Mouse (Mus musculus): ENCODE data around the gene Ugcg. TPM values are rescaled to one million over a fixed set of nuclear protein-coding genes. Genes with fewer than 3 reads are reported as not detected.

Gene Ugcg
- polyA plus RNA-seq (2015; fragmentation: Nextera tagmentation; extraction: Ambion mirVana): 11.9 and 13.4 TPM in 2 replicates

DNA sequence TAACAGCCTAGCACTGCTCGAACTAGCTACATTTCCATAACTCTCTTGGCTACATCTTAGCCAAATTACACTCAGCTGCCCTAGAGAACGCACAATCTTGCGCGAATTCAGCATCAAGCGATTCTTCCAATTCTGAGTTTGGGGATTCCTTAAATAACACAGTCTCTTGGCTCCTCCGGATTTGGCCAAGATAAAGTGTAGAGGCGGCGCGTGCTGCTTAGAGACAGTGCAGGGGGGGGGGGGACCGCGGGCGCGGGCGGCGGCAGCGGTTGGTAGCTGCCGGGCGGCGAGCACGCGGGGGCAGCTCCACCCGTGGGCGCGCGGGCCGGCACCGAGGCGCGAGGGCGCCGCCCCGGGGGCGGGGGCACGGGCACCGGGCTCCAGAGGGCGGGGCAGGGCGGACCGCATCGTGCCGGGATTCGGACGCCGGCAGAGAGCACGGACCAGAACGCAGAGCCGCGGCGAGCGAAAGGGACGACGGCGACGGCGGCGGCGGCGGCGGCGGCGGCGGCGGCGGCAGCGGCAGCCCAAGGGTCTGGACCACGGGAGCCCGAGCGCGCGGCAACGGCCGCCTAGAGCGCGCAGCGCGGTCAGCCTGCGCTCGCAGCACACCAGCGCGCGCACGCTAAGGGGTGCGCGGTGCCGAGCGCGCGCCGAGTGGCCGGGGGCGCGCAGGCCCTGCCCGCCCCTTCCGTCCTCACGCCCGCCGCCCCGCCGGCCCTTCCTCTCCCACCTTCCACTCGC lies at the start of gene Ugcg:
Ugcg (plus strand) TSS at position 456 of the 744 bp plus-strand sequence.
- H3K4me3 ChIP-seq: peak within 1 kb of the TSS; percentile 85
- no peaks in the 10 kb centered on the region for H3K27me3 ChIP-seq
- no peaks in the 10 kb centered on the region for H3K9me3 ChIP-seq
- H3K27ac ChIP-seq: peak within 1 kb of the TSS; percentile 88
- H3K36me3 ChIP-seq: no peaks in the 10 kb centered on the region
- peaks cover 6% of the 10 kb centered on the region for H3K4me1 ChIP-seq
- under 1% methylated on average over 42 of the region's 99 CpGs for WGBS
- peak within 1 kb of the TSS; percentile 97 for H3K9ac ChIP-seq
- peak within 1 kb of the TSS; percentile 90 for H3K4me2 ChIP-seq (replicated peaks)
- peak; percentile 91 for ATAC-seq (ENCODE audit: low FRiP score, low read depth)

DNA sequence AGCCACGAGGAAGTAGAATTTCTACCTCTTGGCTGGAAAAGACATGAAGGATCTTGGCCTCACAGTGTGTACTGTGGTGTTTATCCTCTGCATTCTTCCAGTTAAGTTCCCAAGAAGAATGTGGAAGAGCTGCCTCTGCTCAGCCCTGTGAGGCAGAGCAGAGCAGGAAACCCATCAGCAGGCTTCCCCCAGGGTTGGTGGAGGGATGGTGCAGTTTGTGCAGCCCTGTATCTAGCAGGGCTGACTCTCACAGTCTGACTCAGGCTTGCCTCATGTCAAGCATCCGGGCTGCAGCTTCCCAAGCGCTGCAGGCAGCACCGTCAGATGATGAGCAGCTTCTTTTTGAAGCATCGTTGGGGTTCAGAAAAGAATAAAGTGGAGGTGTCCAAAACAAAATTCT lies 40.0 kb upstream of the Ugcg start:
- Histone ChIP-seq H3K4me3 (no peak overlapping the region), H3K4me2 (replicated peaks) (no peak overlapping the region), H3K4me1 (no peaks in the 10 kb centered on the region), H3K27ac (no peak overlapping the region), H3K36me3 (no peaks in the 10 kb centered on the region), H3K9me3 (no peaks in the 10 kb centered on the region), H3K9ac (no peak overlapping the region), H3K27me3 (no peaks in the 10 kb centered on the region)
- no peak for ATAC-seq (ENCODE audit: low FRiP score, low read depth)
- WGBS: 86% methylated on average over 5 of the region's 5 CpGs

DNA sequence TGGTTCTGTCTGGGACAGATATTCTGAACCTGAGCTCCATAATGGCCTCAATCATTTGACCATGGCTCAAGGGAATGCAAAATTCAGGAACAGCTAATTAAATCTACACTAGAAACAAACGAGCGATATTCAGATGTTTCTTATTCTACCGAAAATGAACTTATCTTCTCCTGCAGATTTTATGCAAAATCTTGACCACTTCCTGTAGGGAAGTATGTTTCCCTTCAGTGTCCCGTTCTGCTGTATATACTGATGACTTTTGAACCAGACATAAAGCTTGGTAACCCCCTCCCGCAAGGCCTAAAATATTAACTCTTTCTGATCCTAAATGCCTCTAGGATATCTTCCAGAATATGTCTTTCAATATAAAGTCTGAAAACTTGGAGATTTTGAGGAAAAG lies 38.1 kb upstream of the Ugcg start:
- Histone ChIP-seq H3K4me3 (no peak overlapping the region), H3K4me2 (replicated peaks) (no peak overlapping the region), H3K9ac (no peak overlapping the region), H3K4me1 (no peaks in the 10 kb centered on the region), H3K9me3 (no peaks in the 10 kb centered on the region), H3K27ac (no peak overlapping the region), H3K27me3 (no peaks in the 10 kb centered on the region), H3K36me3 (no peaks in the 10 kb centered on the region)
- 66% methylated on average over 5 of the region's 5 CpGs for WGBS
- ATAC-seq (ENCODE audit: low FRiP score, low read depth): no peak

DNA sequence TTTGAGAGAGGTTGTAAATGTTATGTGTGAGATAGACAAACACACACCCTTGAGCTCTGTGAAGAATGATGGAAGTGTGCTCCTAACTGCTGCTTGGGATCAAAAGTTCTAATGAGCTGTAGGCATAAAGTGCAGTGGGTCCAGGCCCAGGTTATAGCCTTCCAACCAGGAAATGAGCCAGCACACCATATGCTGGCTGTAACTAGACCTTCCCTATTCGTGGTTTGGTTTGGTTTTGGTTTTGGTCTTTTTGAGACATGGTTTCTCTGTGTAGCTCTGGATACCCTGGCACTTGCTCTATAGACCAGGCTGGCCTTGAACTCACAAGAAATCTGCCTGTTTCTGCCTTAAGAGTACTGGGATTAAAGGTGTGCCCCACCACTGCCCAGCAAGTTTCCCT lies 37.1 kb upstream of the Ugcg start:
- Histone ChIP-seq H3K4me3 (no peak overlapping the region), H3K36me3 (no peaks in the 10 kb centered on the region), H3K27ac (no peak overlapping the region), H3K4me2 (replicated peaks) (no peak overlapping the region), H3K27me3 (no peaks in the 10 kb centered on the region), H3K9ac (no peak overlapping the region), H3K4me1 (no peaks in the 10 kb centered on the region), H3K9me3 (no peaks in the 10 kb centered on the region)
- ATAC-seq (ENCODE audit: low FRiP score, low read depth): no peak
- WGBS: 57% methylated on average over 1 of the region's 1 CpGs

DNA sequence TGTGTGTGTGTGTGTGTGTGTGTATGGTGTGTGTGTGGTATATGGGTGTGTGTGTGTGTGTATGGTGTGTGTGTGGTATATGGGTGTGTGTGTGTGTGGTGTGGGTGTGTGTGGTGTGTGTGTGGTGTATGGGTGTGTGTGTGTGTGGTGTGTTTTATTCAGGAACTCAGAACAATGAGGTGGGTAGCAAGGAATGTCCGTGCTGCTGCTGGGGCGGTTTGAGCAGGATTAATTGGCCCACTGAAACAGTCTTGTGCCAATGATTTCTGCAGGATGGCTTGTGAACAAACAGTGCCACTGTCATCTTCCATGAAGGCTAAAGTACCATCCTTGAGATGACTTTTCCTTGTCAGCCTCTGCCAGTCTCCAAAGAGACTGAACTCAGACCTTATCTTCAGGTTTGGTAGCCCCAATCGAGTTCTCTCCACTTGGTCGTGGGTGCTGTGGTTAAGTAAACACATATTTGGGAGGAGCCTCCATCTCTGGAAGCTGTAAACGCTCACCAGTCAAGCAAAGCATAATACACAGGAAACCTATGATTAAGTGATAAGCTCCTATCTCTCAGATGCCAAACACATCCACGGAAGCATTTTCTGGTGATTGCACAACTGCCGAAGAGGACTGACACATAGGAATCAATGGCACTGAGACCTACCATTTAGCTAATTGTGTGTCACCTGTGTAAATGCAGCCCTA lies 32.0 kb upstream of the Ugcg start:
- no peaks in the 10 kb centered on the region for H3K27me3 ChIP-seq
- 64% methylated on average over 7 of the region's 7 CpGs for WGBS
- ATAC-seq (ENCODE audit: low FRiP score, low read depth): no peak
- H3K9me3 ChIP-seq: no peaks in the 10 kb centered on the region
- H3K4me3 ChIP-seq: no peak overlapping the region
- H3K36me3 ChIP-seq: no peaks in the 10 kb centered on the region
- no peak overlapping the region for H3K4me2 ChIP-seq (replicated peaks)
- H3K4me1 ChIP-seq: 0 out of 2 replicates have a peak, but pooled peaks cover 7% of the 10 kb centered on the region
- H3K9ac ChIP-seq: no peak overlapping the region
- no peak overlapping the region for H3K27ac ChIP-seq

DNA sequence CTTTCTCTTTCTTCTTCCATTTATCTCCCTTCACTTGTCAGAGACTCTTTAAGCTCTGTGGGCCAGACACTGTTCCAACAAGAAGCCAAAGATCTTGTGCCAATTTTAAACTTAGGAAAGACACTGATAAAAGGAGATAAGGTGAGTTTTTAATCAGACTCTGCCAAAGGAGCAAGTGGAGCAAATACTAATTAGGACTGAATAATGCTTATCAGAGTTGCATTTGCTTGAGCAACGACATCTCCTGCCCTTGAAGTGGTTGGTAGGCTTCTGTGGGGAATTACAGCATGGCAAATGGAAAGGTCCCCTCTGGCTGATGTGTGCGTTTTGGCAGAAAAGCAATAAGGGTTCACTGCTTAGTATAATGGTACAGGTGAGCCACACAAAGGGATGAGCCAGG lies 31.4 kb upstream of the Ugcg start:
- no peaks in the 10 kb centered on the region for H3K9me3 ChIP-seq
- H3K4me2 ChIP-seq (replicated peaks): no peak overlapping the region
- no peaks in the 10 kb centered on the region for H3K36me3 ChIP-seq
- no peak overlapping the region for H3K4me3 ChIP-seq
- whole genome bisulfite sequencing: 78% methylated on average over 2 of the region's 2 CpGs
- H3K27me3 ChIP-seq: no peaks in the 10 kb centered on the region
- no peak overlapping the region for H3K27ac ChIP-seq
- H3K4me1 ChIP-seq: 0 out of 2 replicates have a peak, but pooled peaks cover 7% of the 10 kb centered on the region
- ATAC-seq (ENCODE audit: low FRiP score, low read depth): no peak
- H3K9ac ChIP-seq: no peak overlapping the region

DNA sequence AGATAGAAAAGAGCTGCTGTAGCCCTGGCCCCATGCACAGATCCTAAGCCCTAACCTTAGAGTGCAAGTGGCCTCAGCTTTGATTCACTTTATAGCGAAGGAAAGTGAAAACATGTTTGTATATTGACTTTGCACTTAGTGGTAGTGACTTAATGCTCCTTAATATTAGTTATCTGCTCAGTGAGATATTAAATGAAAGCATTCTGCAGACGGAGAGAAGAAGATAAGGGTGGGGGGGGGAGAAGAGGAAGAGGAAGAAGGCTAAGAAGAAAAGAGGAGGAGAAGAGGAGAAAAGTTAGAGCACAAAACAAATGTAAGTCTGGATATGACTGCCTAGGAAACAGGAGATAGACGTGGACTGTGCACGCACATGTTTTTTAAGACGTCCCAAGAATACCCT lies 28.8 kb upstream of the Ugcg start:
- no peak overlapping the region for H3K4me3 ChIP-seq
- no peak overlapping the region for H3K4me2 ChIP-seq (replicated peaks)
- peaks cover 13% of the 10 kb centered on the region; the same call in 1 of the 2 replicates for H3K4me1 ChIP-seq
- no peak overlapping the region for H3K27ac ChIP-seq
- 92% methylated on average over 5 of the region's 5 CpGs for WGBS
- H3K27me3 ChIP-seq: no peaks in the 10 kb centered on the region
- ATAC-seq (ENCODE audit: low FRiP score, low read depth): no peak
- no peaks in the 10 kb centered on the region for H3K9me3 ChIP-seq
- no peaks in the 10 kb centered on the region for H3K36me3 ChIP-seq
- no peak overlapping the region for H3K9ac ChIP-seq

DNA sequence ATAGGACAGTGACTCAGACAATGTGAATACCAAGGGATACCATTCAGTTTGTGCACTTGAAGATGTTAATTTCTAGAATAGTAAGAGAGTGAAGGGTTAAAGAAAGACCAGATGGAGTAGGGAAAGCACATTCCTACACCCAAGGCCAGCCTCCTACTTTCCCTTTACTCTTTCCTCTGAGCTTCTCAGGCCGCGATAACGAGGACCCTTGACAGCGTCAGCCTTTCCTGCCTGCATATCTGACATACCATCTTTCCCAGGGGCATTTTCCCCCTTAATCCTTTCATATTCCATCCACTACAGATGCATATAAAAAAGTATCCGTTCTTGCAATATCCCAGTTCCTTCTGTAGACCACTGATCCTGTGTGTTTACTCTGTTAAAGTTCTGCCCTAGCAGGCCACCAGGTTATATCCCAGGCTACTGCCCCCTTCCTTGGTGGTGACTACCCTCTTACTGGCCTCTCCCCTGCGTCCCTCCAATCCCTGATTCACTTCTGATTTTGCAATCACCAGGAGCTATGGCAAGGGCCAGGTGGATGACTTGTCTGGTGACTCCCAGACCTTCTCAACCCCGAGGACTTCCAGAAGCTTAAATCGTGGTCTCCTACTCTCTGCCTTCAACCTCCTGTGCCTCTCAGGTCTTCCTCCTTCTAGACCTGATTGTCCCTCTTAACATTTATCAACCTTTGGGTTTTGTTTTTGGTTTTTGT lies 27.9 kb upstream of the Ugcg start:
- no peaks in the 10 kb centered on the region for H3K27me3 ChIP-seq
- no peak overlapping the region for H3K4me3 ChIP-seq
- no peaks in the 10 kb centered on the region for H3K36me3 ChIP-seq
- H3K4me2 ChIP-seq (replicated peaks): no peak overlapping the region
- H3K4me1 ChIP-seq: peaks cover 13% of the 10 kb centered on the region; the same call in 1 of the 2 replicates
- H3K9ac ChIP-seq: no peak overlapping the region
- H3K27ac ChIP-seq: no peak overlapping the region
- 45% methylated on average over 8 of the region's 8 CpGs for WGBS
- no peak for ATAC-seq (ENCODE audit: low FRiP score, low read depth)
- H3K9me3 ChIP-seq: no peaks in the 10 kb centered on the region

DNA sequence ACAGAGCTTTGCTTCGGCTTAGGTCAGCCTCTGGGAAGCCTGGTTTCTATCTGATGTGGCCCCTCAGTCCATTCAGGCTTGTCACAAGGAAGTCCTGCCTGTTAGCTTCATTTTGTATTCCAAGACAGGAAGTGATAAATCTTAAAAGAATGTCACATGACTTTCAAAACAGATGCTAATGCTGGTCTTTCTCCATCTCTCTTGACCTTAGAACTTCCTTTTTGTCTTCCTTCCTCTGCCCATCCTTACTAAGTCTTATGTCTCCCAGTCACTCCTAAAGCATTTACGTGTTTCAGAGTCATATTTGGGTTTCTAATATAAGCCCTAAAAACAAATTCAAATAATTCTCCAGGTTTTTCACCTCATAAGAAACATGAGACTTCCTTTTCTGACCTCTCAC lies 25.0 kb upstream of the Ugcg start:
- no peaks in the 10 kb centered on the region for H3K9me3 ChIP-seq
- no peaks in the 10 kb centered on the region for H3K36me3 ChIP-seq
- no peaks in the 10 kb centered on the region for H3K27me3 ChIP-seq
- 61% methylated on average over 2 of the region's 2 CpGs for WGBS
- H3K4me2 ChIP-seq (replicated peaks): no peak overlapping the region
- ATAC-seq (ENCODE audit: low FRiP score, low read depth): no peak
- no peak overlapping the region for H3K27ac ChIP-seq
- H3K9ac ChIP-seq: no peak overlapping the region
- H3K4me3 ChIP-seq: no peak overlapping the region
- peaks cover 13% of the 10 kb centered on the region; the same call in 1 of the 2 replicates for H3K4me1 ChIP-seq

DNA sequence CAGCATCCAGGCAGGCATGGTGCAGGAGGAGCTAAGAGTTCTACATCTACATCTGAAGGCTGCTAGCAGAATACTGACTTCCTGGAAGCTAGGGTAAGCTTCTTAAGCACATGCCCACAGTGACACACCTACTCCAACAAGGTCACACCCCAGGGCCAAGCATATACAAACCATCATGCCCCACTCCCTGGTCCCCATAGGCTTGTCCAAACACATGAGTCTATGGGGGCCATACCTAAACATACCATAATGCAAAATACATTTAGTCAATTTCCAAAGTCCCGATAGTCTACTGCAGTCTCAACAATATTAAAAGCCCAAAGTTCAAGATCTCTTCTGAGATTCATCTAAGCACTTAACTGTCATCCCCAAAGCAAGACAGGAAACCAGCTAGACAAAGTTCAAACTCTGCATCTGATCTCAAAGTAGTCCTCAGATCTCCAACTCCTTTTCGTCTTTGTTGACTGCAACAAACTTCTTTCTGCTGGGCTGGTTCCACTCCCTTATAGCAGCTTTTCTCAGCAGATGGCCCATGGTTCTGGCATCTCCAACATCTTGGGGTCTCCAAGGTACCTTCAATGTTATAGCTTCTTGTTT lies 21.7 kb upstream of the Ugcg start:
- no peak overlapping the region for H3K27ac ChIP-seq
- H3K27me3 ChIP-seq: no peaks in the 10 kb centered on the region
- no peak overlapping the region for H3K4me3 ChIP-seq
- H3K4me2 ChIP-seq (replicated peaks): no peak overlapping the region
- WGBS: 94% methylated on average over 2 of the region's 2 CpGs
- no peak for ATAC-seq (ENCODE audit: low FRiP score, low read depth)
- no peaks in the 10 kb centered on the region for H3K36me3 ChIP-seq
- H3K9ac ChIP-seq: no peak overlapping the region
- no peaks in the 10 kb centered on the region for H3K9me3 ChIP-seq
- H3K4me1 ChIP-seq: peaks cover 5% of the 10 kb centered on the region; the same call in 1 of the 2 replicates

DNA sequence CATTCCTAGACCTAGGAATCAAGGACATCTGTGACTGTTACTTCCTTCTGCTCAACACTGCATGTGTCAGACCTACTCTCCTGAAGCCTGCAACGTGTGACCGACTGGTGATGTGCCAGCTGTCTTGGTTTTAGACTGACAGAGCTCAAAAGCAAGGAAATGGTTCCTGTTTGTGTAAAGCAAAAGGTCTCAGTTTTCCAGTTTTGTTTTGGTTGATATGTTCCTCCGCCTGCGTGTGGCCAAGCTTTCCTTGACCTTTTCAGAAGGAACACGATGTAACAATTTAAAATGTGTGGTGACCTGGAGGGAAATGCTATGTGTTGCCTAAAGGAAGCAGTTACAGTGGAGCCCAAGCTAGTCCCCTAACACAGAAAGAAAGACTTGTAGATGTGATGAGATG lies 19.1 kb upstream of the Ugcg start:
- no peak overlapping the region for H3K4me3 ChIP-seq
- no peaks in the 10 kb centered on the region for H3K9me3 ChIP-seq
- no peak overlapping the region for H3K27ac ChIP-seq
- no peaks in the 10 kb centered on the region for H3K4me1 ChIP-seq
- ATAC-seq (ENCODE audit: low FRiP score, low read depth): no peak
- WGBS: 77% methylated on average over 5 of the region's 5 CpGs
- H3K9ac ChIP-seq: no peak overlapping the region
- H3K4me2 ChIP-seq (replicated peaks): no peak overlapping the region
- no peaks in the 10 kb centered on the region for H3K36me3 ChIP-seq
- no peaks in the 10 kb centered on the region for H3K27me3 ChIP-seq

DNA sequence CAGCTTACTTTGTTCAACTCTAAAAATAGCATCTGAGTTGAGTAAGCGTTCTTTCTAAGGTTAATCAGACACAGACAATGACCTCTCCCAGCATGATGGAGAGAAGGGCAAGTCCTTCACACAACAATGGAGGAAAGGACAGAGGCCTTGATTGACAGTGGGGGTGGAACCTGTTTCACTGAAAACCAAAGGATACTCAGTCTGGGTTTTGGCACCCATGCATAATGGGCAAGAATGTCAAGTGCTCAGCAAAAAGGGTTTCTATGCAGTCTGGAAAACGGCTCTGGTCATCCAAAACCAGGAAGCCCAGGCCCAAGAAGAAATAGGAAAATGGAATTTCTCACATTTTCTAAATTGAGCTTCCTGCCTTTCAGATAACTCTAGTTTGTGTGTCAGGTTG lies 16.4 kb upstream of the Ugcg start:
- H3K36me3 ChIP-seq: no peaks in the 10 kb centered on the region
- H3K4me1 ChIP-seq: no peaks in the 10 kb centered on the region
- H3K9me3 ChIP-seq: no peaks in the 10 kb centered on the region
- H3K27me3 ChIP-seq: no peaks in the 10 kb centered on the region
- no peak overlapping the region for H3K4me3 ChIP-seq
- 80% methylated on average over 2 of the region's 2 CpGs for WGBS
- H3K9ac ChIP-seq: no peak overlapping the region
- no peak overlapping the region for H3K4me2 ChIP-seq (replicated peaks)
- no peak for ATAC-seq (ENCODE audit: low FRiP score, low read depth)
- H3K27ac ChIP-seq: no peak overlapping the region
